Comparison of ENCODE assay signal across 14 mouse cellular contexts in the genomic region with DNA sequence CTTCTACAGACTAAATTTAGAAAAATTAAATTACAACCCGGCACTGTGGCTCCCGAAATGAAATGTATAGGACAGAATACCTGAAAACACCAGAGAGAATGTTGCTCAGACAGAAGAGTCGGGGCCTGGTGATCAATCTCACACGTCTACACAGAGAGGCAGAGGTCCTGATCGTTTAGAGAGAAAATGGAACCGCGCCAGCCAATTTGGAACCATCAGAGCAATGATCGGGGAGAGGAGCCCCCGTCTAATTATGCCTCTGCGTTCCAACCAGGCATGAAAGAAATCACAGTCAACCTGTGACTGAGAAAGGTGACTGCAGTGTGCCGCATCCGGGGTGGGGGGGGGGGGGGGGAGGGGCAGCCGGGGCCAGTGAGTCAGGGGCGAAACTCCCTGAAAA. TPM values are rescaled to one million over a fixed set of nuclear protein-coding genes. Genes with fewer than 3 reads are reported as not detected.
"Had no signal": no experiment of that assay in that cellular context is flagged by ENCODE, and none has a peak within 500 bp of the region (broad histone marks: within the 10 kb centered on the region; RNA-seq: fewer than 3 reads in every experiment).

No protein-coding gene starts in this region.

- H3K27me3 ChIP-seq: kidney, embryonic 15.5 days; limb, embryonic 15.5 days; liver, embryonic 12.5 days; midbrain, embryonic 13.5 days; neural tube, embryonic 12.5 days had no signal

- ATAC-seq: intestine, embryonic 16.5 days; liver, embryonic 12.5 days; midbrain, embryonic 13.5 days had no signal

- H3K4me1 ChIP-seq: kidney, embryonic 15.5 days; limb, embryonic 15.5 days; liver, embryonic 12.5 days; midbrain, embryonic 13.5 days; neural tube, embryonic 12.5 days had no signal

- H3K4me3 ChIP-seq: kidney, embryonic 15.5 days; limb, embryonic 15.5 days; liver, embryonic 12.5 days; midbrain, embryonic 13.5 days; neural tube, embryonic 12.5 days had no signal

- H3K36me3 ChIP-seq: kidney, embryonic 15.5 days; limb, embryonic 15.5 days; liver, embryonic 12.5 days; midbrain, embryonic 13.5 days; neural tube, embryonic 12.5 days had no signal

- H3K9ac ChIP-seq: kidney, embryonic 15.5 days; limb, embryonic 15.5 days; liver, embryonic 12.5 days; midbrain, embryonic 13.5 days; neural tube, embryonic 12.5 days had no signal

- H3K27ac ChIP-seq: kidney, embryonic 15.5 days; limb, embryonic 15.5 days; liver, embryonic 12.5 days; midbrain, embryonic 13.5 days; neural tube, embryonic 12.5 days had no signal

- H3K4me2 ChIP-seq: kidney, embryonic 15.5 days; limb, embryonic 15.5 days; liver, embryonic 12.5 days; midbrain, embryonic 13.5 days; neural tube, embryonic 12.5 days had no signal

- H3K9me3 ChIP-seq: kidney, embryonic 15.5 days; limb, embryonic 15.5 days; liver, embryonic 12.5 days; midbrain, embryonic 13.5 days; neural tube, embryonic 12.5 days had no signal

- DNase-seq: kidney, adult 2 months; kidney, postnatal 14 days; lung, postnatal 10 days; retina, postnatal 1 day; right cerebral cortex, postnatal 4 days; spleen, adult 18-20 months; thymus, postnatal 36 days had no signal

RNA-seq across cellular contexts. Expression of a gene that starts 24.4 kb away (rescaled TPM):
- total RNA-seq: neutrophil, adult 5-6 weeks had no signal
